Mouse (Mus musculus) right cerebral cortex, postnatal 14 days (tissue): ENCODE measurements around the gene Numbl.

Experiments
- DNase-seq: peaks from one replicate; pipeline ENCODE4 v3.0.0; 2022

Gene Numbl

DNA sequence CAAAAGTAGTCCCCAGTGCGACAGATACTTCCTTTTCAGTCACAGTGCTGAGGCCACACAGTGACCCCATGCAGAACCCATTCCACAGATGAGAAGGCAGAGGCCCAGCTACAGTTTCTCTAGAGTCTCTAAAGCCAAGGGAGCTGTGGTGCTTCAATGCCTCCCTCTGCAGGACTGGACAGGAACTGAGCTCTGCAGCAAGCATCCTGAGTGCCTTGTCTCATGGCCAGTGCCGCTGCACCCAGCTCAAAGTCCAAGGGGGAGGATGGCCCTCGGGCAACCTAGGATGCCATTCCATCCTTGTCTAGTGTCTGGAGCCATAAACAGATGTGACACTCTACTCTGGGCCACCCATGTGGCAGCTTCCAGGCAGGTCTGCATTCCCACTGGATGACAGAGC lies 2.5 kb upstream of the Numbl start:
- DNase-seq: no peak

GRCm38 (mm10) chr7:27257046-27257851 lies 984 bp upstream of the Numbl start:
- DNase-seq: peak; percentile 75

- DNase-seq: no peak
Observed at GRCm38 (mm10) chr7:27257852-27258204, 405 bp upstream of the Numbl start.

DNA sequence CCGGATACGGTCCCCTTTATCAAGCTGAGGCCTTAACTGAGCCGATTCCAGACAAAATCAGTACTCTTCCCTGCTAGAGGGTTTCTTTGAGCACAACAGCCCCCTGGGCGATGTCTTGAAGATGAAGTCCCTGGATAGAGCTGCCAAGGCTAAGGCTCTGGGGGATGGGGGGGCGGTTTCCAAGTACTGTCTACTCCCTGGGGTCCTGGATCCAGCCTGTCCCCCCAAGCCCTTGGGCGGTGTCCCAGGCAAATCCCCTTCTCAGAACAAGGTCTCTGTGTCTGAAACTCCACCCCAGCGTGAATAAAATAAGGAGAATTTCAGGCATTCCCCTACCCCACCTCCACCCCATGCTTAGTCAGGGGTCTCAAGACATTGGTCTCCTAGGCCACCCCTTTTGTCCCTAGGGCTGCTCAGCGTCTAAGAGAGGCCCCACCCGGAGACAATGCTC lies 1.1 kb downstream of the Numbl start:
- peak; percentile 40 for DNase-seq

DNA sequence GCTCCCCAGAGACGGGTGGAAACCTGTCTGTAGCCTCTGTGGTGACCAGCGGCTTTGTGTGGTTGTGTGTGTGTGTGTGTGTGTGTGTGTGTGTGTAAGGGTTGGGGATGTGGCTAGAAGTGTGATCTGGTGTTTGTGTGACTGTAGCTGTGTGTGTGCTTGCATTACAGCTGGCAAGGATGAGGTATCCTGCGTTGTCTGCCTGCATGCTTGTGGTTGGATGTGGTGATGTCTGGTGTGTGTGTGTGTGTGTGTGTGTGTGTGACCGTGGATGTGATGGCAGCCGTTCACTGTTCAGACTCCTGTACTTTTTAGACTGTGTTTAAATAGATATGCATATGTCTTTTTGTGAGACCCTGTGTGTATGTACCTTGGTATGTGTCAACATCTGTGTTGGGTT lies 1.5 kb downstream of the Numbl start:
- DNase-seq: no peak

DNA sequence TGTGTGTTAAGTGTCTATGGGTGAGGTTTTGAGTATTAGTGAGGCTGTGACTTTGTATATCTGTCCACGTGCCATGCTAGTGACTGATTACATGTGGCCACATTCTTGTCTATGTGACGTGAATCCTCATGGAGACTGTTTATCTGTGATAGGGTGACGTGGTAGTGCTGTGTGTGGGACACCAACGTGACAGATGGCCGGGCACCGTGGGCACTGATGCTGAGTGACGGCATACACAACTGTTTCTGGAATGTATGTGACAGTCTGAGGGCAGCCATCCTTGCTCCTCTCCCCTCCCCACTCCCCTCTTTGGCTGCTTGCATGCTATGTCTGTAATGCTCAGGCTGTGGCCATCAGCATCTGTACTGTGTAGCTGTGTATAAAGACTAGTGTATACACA lies 2.6 kb downstream of the Numbl start:
- no peak for DNase-seq

- DNase-seq: no peak
Observed at GRCm38 (mm10) chr7:27261888-27262287, 3.7 kb downstream of the Numbl start.

GRCm38 (mm10) chr7:27264761-27265160 lies 6.5 kb downstream of the Numbl start:
- DNase-seq: no peak

GRCm38 (mm10) chr7:27266515-27267128 lies 8.4 kb downstream of the Numbl start:
- DNase-seq: peak; percentile 73

GRCm38 (mm10) chr7:27271423-27271822 lies 13.2 kb downstream of the Numbl start:
- no peak for DNase-seq

DNA sequence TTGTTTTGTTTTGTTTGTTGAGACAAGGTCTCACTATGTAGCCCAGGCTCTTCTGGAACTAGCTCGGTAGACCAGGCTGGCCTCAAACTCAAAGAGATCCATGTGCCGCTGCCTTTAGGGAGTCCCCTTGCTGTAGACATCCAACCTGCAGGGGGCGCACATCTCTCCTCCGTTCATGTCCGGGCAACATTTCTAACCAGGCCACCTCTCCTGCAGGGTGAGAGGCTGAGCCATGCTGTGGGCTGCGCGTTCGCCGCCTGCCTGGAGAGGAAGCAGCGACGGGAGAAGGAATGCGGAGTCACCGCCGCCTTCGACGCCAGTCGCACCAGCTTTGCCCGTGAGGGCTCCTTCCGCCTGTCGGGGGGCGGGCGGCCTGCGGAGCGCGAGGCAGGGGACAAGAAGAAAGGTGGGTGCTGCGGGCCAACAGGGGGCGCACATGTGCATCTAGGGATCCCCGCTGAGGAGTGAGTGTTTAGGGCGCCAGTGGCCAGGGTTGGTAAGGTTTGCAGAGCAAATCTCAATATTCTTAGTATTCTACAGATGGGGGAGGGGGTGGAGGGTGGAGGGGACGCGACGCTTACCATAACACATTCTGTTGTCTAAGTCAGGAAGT lies 15.6 kb downstream of the Numbl start:
- DNase-seq: peak; percentile 59

DNA sequence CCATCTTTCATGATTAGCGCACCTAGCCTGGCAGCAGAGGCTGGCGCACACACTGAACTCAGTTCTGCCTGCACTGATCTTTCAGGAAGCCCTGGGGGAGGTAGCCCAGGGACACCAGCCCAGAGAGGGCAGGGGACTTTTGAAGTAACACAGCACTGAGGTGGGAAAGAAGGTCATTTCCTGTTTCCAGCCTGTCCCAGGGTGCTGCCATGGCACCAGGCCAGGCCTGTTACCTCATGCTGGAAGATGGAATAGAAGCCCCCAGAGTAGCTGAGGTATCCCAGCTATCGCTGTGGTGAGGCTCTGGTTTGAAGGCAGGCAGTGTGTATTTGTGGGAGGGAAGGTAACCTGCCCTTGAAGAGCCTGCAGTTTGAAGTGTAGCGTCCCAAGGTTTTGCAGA lies 16.7 kb downstream of the Numbl start:
- DNase-seq: no peak

DNA sequence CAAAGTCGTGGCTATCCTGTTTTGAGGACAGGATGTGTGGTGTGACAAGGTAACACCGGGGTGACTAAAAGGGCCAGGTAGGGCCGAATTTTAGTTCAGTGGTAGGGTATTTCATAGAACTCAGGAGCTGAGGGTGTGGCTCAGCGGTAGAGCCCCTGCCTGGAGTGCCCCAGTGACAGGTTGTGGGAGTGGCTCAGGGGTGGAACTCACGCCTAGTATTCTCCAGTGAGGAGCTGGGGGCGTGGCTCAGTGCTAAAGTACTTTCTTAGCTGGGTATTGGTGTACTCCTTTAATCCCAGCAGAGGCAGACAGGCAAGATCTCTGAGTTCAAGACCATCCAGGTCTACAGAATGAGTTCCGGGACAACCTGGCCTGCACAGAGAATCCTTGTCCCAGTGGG lies 17.8 kb downstream of the Numbl start:
- no peak for DNase-seq

- no peak for DNase-seq
Observed at GRCm38 (mm10) chr7:27277191-27277590, 19.0 kb downstream of the Numbl start.

GRCm38 (mm10) chr7:27281717-27282116 lies 23.5 kb downstream of the Numbl start:
- DNase-seq: no peak

DNA sequence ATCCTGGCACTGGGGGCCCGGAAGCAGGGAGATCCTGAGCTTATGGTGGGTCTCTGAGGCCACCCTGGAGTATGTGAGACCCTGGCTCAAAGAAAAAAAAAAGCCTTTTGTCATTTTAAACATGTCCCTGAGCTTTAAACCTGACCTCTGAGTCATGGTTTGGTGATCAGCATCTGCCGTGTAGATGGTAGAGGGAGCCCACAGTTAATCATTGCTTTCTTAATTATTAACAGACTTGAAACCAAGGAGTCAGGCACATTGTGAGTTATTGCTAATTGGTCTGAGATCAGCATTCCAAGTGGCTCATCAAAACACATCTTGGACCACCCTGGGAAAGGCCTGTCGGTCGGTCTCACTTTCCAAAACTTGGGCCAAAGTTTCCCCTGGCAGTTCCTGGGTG lies 24.0 kb downstream of the Numbl start:
- DNase-seq: no peak

DNA sequence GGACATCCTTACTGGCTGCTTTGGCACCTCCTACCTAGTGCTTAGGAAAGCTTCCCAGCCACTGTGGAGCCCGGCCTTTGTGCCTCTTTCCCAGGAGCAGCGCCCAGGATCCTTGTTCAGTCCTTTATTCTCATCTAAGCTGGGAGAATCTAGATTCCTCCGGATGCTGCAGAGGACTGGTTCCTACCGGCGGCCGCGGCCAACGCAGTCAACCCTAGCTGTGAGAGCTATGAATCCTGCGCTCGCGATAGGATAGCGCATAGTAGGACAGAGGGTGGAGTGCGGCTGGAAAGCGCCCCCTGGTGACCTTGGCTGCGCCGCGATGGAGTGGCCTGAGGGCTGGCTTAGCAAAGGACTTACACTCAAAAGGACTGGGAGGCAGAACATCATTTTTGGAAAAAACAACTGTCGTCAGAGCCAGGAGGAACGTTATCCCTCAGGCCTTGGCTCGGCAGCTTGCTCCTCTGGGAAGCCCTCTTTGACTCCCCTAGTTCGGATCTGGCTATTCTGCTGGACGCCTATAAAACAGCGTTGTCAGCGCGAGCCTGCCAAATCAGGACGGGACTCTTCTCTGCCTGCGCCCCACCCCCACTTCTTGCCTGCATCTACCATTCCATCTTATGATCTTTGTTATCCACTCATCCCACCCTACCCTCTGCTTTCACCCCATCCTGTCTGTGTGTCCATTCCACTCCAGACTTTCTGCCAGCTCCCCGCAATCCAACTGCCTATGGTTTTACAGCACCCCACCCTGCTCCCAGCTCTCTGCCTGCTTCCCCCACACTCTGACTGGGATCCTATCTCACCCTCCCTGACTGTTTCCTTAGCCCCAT lies 26.8 kb downstream of the Numbl start:
- DNase-seq: no peak

GRCm38 (mm10) chr7:27285698-27286066 lies 27.4 kb downstream of the Numbl start:
- DNase-seq: peak; percentile 72

DNA sequence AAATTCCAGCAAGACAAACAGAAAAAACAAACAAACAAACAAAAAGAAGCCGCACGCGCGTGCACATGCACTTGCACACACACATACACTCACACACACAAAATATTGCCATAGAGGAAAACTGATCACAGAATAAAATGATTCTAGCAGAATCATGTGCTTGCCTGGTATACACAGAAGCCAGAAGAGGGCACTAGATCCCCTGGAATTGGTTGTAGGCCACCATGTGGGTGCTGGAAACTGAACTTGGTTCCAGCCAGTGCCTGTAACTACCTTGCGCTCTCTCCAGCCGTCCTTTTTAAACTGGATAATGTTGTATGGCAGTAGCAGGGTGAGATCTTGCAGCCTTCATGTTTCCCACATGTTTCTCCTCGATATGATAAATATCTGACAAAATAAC lies 30.5 kb downstream of the Numbl start:
- no peak for DNase-seq

DNA sequence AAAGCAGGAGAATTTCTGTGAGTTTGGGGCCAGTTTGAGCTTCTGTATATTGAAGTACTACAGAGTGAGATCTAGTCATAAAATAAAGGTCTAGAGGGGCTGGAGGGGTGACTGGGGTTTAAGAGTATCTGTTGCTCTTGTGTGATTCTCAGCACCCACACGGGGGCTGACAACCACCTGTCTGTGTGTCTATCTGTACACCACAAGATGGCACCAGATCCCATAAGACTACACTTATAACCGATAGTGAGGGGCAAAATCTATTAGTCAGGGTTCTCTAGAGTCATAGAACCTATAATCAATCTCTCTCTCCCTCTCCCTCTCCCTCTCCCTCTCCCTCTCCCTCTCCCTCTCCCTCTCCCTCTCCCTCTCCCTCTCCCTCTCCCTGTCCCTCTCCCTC lies 32.3 kb downstream of the Numbl start:
- DNase-seq: no peak

DNA sequence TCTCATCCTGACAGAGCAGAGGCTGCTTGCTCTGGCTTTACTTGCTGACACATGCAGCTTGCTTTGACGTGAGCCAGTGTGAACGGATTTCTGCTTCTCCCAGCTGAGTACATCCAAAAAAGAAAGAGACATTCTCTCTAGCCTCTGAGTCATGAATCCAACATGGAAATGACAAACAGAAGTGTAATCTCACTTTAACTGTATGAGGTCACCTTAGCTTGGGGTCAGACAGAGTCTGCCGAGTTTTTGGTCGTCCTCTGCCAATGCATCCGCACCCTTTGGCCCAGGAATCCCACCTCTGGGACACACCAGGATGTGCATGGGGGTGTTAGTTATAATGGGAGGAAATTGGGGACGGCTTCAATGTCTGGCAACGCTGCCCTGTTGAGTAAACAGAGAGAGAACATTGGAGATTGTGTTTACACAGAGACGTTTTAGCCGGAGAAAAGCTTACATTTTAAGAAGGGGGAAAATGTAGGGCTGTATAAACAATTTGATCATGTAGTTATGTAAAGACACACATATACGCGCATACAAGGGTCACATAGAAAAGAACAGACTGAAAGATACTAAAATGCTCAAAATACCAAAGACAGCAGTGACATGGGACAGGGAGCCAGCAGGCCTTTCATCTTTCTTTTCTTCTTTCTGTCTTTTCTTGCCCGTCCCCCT lies 33.7 kb downstream of the Numbl start:
- DNase-seq: no peak

DNA sequence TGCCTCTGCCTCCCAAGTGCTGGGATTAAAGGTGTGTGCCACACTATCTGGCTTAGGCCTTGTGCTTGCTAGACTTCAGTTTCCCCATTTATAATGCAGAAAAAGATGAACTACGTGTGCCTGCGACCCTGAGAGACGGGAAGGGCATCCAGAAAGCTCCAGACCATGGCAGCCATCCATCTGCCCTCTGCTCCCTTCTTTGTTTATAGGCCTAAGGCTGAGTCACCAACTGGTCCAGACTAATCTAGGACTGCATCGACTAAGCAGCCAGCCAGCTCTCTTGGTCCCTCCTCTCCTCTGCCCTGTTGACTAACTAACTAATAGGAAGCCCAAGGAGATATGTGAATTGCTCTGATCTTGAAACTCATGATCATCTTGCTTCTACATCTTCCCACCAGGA lies 37.7 kb downstream of the Numbl start:
- no peak for DNase-seq

DNA sequence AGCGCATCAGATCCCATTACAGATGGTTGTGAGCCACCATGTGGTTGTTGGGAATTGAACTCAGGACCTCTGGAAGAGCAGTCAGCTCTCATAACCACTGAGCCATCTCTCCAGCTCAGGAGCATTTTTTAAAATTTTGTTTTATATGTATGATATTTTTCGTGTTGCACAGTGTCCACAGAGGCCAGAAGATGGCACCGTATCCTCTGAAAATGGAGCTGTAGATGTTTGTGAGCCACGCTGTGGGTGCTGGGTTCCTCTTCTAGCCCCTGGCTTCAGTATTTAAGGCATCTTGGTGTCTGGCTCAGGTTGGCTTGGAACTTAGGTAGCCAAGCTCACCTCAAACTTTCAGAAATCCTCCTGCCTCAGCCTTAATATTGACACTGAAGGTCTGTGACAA lies 38.3 kb downstream of the Numbl start:
- no peak for DNase-seq
